Mouse (Mus musculus) kidney, postnatal 36 days (tissue): ENCODE results near the gene Apof.
"Not testable (repeated sequence)": the region's sequence is repeated elsewhere in the genome, so short reads cannot be mapped to it uniquely, and the experiment has no call there.

Source experiments
- DNase-seq, 2 experiments: peaks; one replicate each; pipeline ENCODE4 v3.0.0; 2021 to 2022; ENCODE audit warnings: mixed read lengths in 2 of 2

The Apof gene

DNA sequence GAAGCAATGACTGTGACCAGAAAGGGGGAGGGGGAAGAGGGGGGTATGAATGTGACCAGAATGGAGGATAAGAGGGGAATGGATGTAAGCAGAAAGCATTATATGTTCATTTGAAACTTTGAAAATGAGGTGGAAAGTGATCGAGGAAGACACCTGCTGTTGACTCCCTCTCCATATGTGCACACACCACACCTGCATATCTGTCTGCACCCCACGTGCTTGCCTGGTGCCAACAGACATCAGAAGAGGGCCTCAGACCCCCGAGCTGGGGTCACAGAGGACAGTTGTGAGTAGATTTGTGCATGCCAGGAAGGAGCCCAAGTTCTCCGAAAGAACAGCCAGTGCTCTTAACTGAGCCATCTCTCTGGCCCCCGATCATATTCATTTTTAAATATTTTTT, 8.5 kb upstream of the Apof start:
- no peak for DNase-seq

DNA sequence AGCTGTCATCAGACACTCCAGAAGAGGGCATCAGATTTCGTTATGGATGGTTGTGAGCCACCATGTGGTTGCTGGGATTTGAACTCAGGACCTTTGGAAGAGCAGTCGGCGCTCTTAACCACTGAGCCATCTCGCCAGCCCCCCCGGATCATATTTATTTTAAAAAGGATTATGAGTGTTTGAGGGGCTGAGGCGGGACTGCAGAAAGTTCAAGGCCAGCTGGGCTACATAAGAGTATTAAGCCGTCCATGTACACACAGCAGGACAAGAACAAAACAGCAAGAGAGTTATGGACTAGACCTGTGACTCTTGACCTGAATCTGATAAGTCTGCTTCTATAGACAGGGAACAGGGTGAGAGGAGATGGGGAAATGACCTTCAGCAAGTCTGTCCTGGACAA, 8.1 kb upstream of the Apof start:
- not testable (repeated sequence) for DNase-seq

DNA sequence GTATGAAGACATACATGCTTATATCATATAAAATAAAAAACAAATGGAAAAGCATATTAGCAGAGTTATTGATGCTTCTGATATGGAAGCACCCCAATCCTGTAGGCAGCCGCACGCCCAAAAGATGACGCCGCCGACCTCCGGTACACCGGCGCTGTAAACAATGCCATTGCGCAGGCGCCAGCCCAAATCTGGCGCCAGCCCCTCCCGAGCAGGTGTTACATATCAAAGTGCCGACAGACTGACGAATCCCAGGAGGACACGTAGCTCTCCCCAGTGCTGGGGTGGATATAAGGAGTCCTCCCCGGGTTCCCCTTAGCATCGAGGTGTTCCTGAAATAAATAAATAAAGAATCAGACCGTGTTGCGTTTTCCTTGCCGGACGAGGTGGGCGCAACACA, 6.2 kb upstream of the Apof start:
- DNase-seq: no peak

DNA sequence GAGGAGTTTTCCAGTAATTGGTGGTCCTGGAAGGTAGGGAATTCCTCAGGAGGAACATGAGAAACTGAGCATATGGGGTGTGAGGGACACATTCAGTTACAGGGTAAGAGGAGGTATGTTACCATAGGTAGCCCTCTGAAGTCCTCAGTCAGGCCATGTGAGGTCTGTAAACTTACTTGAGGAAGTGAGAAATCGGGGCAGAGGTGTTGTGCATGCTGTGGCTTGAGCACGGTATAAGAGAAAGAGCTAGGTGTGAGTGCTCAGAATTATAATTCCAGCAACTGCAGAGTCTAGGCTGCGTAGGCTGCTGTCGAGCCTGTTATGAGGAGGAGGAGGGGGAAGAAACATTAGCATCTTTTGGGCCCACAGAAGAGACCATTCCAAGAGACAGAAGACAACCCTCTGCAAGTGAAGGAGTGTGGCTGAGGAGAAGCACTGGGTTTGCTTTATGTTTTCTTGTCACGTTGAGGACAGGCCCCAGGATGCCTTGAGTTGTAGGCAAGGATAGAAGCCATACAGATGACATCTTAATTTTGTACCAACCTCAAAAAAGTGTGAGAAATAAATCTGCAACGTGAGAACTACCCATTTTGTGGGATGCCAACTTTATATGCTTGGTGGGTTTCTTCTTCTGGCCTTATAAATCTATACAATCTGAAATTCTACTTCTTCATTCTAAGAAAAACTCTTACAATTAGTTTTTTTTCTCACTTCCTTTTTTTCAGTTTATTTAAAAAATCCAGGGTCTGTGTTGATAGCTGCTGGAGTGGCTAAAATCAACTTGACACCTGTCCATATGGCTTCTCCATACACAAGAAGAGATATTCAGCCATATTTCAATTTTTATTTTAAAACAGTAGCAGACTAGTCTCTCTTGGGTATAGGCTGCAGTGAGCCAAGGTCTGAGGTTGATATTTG, 4.8 kb upstream of the Apof start:
- DNase-seq: no peak

DNA sequence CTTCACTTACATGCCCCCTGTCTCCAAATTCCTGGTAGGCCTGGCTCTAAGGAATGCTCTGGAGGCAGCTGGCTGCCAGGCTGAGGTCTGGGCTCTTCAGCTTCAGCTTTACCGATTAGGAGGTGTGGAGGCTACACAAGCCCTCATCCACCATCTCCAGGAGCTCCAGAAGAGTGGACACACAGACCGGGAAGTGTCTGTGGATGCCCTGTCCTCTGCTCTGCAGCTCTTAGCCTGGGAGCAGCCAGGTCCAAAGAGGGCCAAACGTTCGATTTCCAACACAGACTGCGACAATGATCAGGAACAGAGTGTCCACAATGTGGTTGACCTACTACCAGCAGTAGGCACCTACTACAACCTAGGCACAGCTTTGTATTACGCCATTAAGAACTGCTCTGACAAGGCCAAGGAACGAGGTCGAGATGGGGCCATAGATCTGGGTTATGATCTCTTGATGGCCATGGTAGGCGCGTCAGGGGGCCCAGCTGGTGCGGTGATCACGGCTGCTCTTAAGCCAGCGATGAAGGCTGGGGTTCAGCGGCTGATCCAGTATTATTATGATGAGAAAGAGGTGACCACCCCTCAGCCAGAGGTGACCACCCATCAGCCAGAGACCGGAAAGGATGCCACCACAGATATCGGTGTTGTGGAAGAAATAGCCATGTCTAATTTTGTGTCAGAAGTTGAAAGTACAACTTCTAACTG, 887 bp downstream of the Apof start:
- DNase-seq: no peak

DNA sequence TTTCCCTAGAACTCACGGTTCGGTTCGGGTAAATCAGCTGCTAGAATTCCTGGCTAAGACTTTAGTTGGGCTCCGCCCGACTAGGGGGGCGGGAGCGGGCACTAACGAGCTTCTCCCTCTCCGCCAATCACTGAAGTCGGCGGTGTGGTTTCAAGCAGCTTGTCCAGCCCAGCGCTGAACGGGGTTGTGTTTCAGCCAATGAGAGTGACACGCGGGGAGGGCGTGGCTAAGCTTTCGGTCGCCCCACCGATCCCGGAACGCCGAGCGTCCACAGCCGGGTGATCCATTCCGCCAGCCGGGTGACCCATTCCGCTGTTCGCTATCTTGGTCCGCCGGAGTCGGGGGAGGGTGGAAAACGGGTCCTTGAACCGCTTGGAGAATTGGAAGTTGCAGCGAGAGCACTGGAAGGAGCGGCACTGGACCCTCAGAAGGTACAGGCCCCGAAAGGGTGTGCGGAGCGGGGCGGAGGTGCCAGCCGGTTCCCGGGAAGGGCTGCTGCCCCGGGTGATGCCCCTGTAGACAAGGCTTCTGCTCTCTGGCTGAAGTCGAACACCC, 1.9 kb downstream of the Apof start, which contains the start of gene Stat2:
Gene Stat2, plus strand, starts transcription at position 273 of the 555 bp plus-strand sequence.
- peak; percentile 99 for DNase-seq

DNA sequence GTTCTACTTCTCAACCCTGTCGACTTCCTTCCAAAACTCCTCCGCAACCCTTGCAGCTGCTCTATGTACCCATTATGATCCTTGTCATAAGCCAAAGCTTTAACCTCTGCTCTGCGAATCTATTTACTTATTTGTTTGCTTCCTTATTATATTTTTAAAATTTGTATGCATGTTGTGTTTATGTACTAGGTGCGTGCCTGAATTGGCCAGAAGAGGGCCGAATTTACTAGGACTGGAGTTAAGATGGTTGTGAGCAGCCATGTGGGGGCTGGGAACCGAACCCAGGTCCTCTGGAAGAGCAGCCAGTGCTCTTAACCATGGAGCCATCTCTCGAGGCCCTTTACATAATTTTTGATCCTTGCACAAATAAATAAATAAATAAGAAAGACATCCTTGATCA, 2.4 kb downstream of the Apof start:
- DNase-seq: no peak

DNA sequence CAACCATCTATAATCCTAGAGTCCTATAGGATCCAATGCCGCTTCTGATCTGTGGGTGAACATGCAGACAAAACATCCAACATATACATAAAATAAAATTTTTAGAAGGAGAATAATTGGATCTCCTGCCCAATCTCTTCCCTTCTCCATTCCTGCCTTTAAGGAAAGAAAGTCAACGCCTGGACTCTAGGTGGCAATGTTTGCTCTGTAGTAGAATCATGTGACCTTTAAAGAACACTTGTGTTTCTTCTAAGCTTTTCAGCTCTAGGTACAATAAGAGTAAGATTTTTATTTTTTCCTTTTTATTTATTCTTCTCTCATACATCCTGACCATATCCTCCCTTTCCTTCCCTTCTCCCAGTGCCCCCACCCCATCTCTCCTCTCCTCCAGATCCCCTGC, 3.4 kb downstream of the Apof start:
- DNase-seq: peak; percentile 26 to 54

DNA sequence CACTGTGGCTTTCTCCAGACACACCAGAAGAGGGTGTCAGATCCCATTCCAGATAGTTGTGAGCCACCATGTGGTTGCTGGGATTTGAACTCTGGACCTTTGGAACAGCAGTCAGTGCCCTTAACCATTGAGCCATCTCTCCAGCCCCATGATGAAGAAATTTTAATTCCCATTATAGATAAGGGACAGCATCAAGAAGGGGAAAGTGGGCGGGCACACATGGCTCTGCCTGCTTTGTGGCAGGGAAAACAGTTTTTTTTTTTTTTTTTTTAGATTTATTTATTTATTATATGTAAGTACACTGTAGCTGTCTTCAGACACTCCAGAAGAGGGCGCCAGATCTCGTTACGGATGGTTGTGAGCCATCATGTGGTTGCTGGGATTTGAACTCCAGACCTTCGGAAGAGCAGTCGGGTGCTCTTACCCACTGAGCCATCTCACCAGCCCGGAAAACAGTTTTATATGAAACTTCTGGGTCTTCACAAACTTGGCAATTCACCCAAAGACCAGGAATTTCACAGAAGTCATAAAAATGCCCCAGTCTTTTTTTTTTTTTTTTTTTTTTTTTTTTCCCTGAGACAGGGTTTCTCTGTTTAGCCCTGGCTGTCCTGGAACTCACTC, 4.5 kb downstream of the Apof start:
- not testable (repeated sequence) for DNase-seq

DNA sequence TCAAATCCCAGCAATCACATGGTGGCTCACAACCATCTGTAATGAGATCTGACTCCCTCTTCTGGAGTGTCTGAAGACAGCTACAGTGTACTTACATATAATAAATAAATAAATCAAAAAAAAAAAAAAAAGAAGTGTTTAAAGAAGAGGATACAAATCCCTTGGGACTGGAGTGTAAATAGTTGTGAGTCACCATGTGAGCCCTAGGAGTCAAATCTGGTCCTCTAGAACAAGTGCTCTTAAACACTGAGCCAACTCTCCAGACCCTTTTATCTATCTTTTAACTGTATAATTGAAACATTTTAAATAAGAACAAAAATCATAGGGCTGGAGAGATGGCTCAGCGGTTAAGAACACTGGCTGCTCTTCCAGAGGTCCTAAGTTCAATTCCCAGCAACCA, 6.9 kb downstream of the Apof start:
- not testable (repeated sequence) for DNase-seq

DNA sequence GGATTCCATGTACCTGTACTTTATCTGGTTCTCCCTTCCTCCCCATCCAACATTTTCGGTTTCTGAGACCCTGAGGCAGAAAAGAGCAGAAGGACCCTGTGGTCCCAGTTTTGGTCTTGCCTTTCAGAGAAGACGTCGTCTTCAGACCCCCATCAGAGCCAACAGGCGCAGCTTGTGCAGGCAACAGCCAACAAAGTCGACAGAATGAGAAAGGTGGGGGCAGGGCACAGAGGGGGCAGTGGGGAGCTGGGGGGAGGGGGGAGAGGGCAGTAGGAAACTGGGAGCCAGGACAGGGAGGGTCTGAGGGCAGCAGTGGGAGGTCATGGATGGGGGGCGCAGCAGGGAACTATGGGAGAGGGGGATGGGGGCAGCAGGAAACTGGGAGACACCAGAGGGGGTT, 9.7 kb downstream of the Apof start:
- no peak for DNase-seq

DNA sequence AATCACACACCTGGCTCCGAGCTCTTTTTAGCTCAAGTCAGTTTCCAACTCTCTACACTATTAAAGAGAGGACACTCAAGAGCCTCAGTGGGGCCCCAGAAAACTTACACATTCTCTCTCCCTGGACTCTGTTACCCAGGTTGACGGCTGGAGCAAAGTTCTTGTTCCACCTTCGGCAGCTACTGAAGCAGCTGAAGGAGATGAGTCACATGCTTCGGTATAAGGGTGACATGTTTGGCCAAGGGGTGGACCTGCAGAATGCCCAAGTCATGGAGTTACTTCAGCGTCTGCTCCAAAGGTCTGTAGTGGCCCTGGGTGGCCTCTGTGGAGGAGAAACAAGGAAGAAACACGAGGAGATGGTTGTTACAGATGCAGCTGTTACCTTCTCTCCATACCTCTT, 12.5 kb downstream of the Apof start:
- peak; percentile 50 to 57 for DNase-seq

DNA sequence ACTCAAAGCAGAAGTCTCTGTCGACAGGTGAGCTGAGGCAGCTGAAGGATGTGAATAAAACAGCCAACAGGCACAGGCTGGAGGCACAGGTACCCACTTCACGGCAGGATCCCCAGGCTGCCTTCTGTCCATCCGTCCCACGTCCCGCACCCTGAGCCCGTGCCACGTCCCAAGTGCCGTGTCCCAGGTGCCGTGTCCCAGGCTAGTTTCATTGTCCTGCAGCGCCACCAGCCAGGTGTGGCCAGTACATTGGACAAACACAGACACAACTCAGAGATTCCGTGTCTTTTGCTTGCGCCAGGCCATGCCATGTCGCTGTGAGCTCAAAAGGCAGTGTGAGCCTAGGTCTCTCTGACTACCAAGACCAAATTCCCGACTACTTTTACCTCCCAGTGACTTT, 13.2 kb downstream of the Apof start:
- peak in 1 of 2 experiments; percentile 25 for DNase-seq

DNA sequence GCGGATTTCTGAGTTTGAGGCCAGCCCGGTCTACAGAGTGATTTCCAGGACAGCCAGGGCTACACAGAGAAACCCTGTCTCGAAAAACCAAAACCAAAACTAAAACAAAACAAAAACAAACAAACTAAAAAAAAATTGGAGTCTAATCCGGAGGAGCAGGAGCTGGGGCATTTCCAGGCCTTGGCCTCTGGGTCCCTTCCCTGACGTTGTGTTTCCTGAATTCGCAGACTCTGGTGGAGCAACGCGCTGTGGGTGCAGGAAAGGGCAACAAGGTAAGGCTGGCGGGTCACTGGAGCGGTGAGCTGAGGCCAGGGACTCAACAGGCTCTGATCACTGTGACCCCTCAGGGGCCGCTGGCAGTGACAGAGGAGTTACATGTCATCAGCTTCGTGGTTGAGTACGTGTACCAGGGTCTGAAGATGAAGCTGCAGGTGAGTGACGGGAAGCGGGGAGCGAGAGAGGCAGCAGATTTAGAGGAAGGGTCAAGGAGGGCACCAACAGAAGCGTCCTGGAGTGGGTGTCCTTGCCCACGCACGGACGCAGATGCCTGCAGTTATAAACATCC, 14.5 kb downstream of the Apof start:
- DNase-seq: peak; percentile 35 to 48

DNA sequence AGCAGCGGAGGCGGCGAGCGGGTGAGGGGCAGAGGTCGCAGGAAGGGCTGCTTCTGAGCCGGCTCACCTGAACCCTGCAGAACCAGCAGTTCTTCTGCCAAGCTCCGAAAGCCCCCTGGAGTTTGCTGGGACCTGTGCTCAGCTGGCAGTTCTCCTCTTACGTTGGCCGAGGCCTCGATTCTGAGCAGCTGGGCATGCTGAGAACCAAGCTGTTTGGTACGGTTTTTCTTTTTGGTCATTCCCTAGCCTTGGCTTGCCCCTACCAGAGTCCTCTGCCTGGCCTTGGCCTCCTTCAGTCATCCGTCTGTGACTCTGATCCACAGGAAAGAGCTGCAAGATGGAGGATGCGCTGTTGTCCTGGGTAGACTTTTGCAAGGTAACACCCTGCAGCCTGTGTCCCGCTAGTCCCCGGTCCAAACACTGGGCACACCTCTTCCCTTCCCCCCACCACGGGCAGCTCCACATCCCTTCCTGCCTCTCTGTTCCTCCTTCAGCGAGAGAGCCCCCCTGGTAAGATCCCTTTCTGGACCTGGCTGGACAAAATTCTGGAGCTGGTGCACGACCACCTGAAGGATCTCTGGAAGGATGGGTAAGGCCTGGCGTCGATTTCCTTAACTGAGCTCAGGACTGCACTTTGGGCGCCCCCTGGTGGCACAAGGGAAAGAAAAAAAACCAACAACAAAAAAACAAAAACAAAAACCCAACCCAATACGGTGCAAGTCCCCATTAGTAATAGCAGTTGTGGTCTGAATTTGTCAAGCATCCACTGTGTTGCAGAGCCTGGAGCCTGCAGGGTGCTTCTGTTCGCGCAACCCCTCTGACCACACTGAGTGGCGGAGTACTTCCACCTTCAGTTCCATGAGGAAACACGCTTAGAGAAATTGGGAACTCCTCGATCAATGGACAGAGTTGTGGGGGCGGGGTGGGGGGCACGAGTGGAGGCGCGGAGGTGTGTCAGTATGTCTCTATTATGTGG, 15.4 kb downstream of the Apof start:
- peak; percentile 67 to 89 for DNase-seq

DNA sequence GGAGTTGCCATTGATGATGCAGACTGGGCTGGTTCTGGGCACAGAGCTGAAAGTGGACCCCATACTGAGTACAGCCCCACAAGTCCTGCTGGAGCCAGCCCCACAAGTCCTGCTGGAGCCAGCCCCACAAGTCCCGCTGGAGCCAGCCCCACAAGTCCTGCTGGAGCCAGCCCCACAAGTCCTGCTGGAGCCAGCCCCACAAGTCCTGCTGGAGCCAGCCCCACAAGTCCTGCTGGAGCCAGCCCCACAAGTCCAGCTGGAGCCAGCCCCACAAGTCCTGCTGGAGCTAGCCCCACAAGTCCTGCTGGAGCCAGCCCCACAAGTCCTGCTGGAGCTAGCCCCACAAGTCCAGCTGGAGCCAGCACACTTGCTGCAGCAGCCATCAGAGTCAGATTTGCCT, 22.1 kb downstream of the Apof start:
- DNase-seq: not testable (repeated sequence)

DNA sequence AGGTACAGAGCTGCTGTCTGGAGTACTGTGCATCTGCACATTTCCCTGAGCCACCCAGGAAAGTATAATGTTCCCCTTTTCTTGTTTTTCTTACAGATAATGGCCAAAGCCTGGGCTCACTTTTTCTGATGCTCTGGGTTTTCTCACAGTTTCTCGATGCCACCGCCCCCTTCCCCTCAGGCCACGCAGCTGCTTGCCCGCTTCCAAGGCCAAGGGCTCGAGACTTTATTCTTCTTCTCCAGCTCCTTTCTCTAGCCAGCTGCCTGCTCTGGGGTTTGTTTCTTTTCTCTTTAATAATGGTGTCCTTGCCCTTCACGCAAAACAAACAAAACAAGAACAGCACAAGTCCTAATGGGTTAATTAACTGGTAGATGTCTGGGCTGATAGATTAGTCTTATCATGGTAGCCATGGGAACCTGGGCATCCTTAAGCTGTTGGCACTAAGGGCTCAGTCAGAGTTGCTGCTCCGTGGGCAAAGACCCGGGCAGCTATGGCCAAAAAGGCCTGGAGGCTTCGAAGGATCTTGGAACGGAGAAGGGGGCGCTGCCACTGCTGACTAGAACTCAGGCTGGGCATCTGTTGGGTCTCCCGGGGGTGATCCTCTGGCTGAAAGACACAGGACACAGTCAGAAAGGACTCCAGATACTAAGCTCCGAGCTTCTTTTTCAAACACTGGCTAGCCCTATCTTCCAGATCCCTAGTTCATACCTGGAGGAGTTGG, 28.1 kb downstream of the Apof start:
- no peak for DNase-seq

DNA sequence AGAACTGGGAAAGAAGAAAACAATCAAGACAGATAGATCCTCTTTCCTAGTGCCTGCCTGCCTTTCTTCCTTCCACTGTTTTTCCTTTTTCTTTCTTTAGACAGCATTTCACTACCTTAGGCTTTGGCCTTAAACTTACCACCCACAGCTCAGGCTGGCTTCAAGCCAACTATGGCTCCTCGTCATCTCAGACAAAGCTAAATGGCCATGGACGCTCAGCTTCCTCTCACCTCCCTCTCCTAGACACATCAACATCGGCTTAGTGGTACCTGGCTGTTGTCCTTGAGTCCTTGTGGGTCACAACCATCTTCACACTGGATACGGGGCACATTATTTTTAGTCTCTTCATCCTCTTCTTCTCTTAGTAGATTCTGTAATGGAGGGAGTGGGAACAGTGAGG, 28.8 kb downstream of the Apof start:
- no peak for DNase-seq

DNA sequence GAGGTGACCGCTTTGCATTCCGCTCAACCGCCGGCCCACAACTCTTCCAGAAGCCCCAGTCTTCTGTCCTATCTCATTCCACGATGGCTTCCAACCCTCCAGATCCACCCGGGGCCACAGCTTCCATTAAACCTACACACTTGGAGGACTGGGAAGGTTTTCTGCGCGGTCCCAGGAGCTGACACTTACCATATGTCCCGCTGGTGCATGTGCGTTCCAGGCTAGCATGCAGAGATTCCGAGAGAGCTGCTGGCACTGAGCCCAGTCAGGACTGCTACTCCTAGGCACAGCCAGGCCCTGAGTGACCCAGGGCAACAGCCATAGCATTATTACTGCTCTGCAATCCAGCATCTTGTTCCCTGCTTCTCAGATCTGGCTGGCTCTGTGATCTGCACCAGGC, 29.2 kb downstream of the Apof start:
- DNase-seq: no peak

DNA sequence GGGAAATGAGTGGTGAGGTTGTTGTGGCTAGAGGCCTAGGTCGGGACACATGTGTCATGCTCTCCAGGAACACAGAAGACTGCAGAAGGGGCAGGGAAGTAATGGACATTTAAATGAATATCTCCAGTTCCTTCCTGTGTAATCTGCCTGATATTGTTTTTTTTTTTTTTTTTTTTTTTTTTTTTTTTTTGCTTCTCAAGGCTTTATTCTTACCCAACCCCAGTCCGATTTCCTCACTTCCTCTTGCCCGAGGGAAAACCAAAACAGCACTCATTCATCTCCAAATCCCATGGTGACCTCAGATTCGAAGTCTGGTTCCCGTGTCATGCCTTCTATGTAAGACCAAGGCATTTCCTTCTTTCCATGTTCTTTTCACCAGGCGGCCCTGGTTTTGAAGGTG, 29.8 kb downstream of the Apof start:
- DNase-seq: no peak

DNA sequence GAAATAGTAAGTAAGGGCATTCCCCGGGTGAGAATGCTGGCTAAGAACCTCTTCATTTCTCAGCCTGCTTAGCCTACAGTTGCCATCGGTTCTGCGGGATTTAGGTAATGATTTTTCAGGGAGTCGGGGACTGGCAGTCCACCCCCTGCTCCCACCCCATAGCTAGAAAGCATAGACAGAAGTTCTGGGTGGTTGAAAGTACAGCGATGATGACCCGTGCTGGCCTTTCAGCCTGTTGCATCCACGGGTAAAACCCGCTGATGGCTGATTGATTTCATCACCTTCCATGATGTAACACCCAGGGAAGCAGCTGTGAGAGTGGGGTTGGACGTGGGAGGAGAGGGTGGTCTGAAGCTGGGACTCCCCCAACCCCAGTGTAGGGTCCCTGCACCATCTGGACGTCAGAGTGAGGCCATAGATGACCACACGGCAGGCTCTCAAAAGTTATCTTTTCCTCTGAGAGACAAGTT, 30.3 kb downstream of the Apof start, which contains the start of gene Il23a:
Gene Il23a, minus strand, starts transcription at position 51 of the 470 bp plus-strand sequence.
- DNase-seq: no peak
